Mouse (Mus musculus) kidney, postnatal 0 days (tissue): ENCODE results near the gene Sorl1. TPM values are rescaled to one million over a fixed set of nuclear protein-coding genes. Genes with fewer than 3 reads are reported as not detected.
A peak's percentile ranks its signal among the peaks of the same experiment; 100 is the strongest.

Experiments
- ATAC-seq: fragments of 200-750 bp; cut with Nextera tagmentation; replicated peaks from 2 replicates; pipeline ENCODE4 v1.8.0; 2017; ENCODE audit warnings: low read depth, moderate number of reproducible peaks, moderate TSS enrichment, moderate library complexity; ENCODE audit not compliant: low FRiP score
- DNase-seq: peaks from one replicate; pipeline ENCODE4 v3.0.0-alpha.2; 2016; ENCODE audit warnings: low spot score
- H3K27ac ChIP-seq: fragments of 300-500 bp; sonication (generic); 2 replicates; pipeline ENCODE4 v1.5.1; 2014; ENCODE audit warnings: mild to moderate bottlenecking
- H3K27me3 ChIP-seq: fragments of 300-500 bp; sonication (generic); 2 replicates; pipeline ENCODE4 v1.6.1; 2014; ENCODE audit warnings: low read length, mixed read lengths; ENCODE audit not compliant: insufficient read depth
- H3K36me3 ChIP-seq: fragments of 300-500 bp; sonication (generic); 2 replicates; pipeline ENCODE4 v1.6.1; 2014; ENCODE audit warnings: low read length, mixed read lengths; ENCODE audit not compliant: insufficient read depth
- H3K4me1 ChIP-seq: fragments of 300-500 bp; sonication (generic); replicated peaks from 2 replicates; pipeline ENCODE4 v1.6.1; 2014; ENCODE audit warnings: antibody characterized with exemption, low read length, mixed read lengths; ENCODE audit not compliant: insufficient read depth
- H3K4me2 ChIP-seq: fragments of 300-500 bp; sonication (generic); 2 replicates; pipeline ENCODE4 v1.6.1; 2014; ENCODE audit warnings: mild to moderate bottlenecking, low read length, moderate library complexity, mixed read lengths
- H3K4me3 ChIP-seq: fragments of 300-500 bp; sonication (generic); replicated peaks from 2 replicates; pipeline ENCODE4 v1.5.1; 2014; ENCODE audit warnings: low read depth, low read length
- H3K9ac ChIP-seq: fragments of 300-500 bp; sonication (generic); 2 replicates; pipeline ENCODE4 v1.6.1; 2014; ENCODE audit warnings: low read depth, low read length
- H3K9me3 ChIP-seq: fragments of 300-500 bp; sonication (generic); replicated peaks from 2 replicates; pipeline ENCODE4 v1.6.1; 2016; ENCODE audit warnings: low read length, inconsistent platforms, mixed read lengths
- CTCF ChIP-seq: IDR thresholded peaks from 2 replicates; pipeline ENCODE4 v1.5.1; 2016; ENCODE audit warnings: antibody characterized with exemption, low read depth, mild to moderate bottlenecking, moderate library complexity
- WGBS: fragments of 180-500 bp; shearing (Covaris S2); extraction: QIAGEN DNeasy Blood & Tissue Kit; methylation state at CpG from one replicate; pipeline ENCODE4 v1.1.7; 2014; 5-methylcytosine and 5-hydroxymethylcytosine counted together
- polyA plus RNA-seq: library from polyadenylated mRNA; unstranded; fragments of >200 nt; fragmentation: Nextera tagmentation; extraction: Ambion mirVana; gene quantifications from 2 replicates; pipeline ENCODE4 v1.2.1, GENCODE M21; 2015

The Sorl1 gene
- polyA plus RNA-seq, 1 experiment from 2014 or later = 11.1 TPM

GRCm38 (mm10) chr9:41935979-41936378 is 188.1 kb downstream of the Sorl1 start:
- peak overlapping the region; percentile 79 for H3K4me2 ChIP-seq
- H3K27ac ChIP-seq = peak overlapping the region; percentile 72
- DNase-seq = no peak
- H3K4me1 ChIP-seq = peaks cover 31% of the 10 kb centered on the region
- peak overlapping the region; percentile 56 for H3K9ac ChIP-seq
- no peaks in the 10 kb centered on the region for H3K27me3 ChIP-seq
- no peaks in the 10 kb centered on the region for H3K9me3 ChIP-seq
- peak; percentile 29; the same call in 1 of the 2 replicates for ATAC-seq
- 5% methylated on average over 10 of the region's 10 CpGs for WGBS
- TF ChIP-seq CTCF = no peak
- peak overlapping the region; percentile 27 for H3K4me3 ChIP-seq
- H3K36me3 ChIP-seq = no peaks in the 10 kb centered on the region

GRCm38 (mm10) chr9:41935373-41935971 is 188.6 kb downstream of the Sorl1 start:
- H3K4me3 ChIP-seq = peak overlapping the region; percentile 27
- H3K36me3 ChIP-seq = no peaks in the 10 kb centered on the region
- 2% methylated on average over 21 of the region's 21 CpGs for WGBS
- peak; percentile 65 for ATAC-seq
- DNase-seq = peak; percentile 68
- H3K27me3 ChIP-seq = no peaks in the 10 kb centered on the region
- H3K27ac ChIP-seq = peak overlapping the region; percentile 72
- H3K9me3 ChIP-seq = no peaks in the 10 kb centered on the region
- peak overlapping the region; percentile 79 for H3K4me2 ChIP-seq
- no peak for TF ChIP-seq CTCF
- peak overlapping the region; percentile 56 for H3K9ac ChIP-seq
- peaks cover 31% of the 10 kb centered on the region for H3K4me1 ChIP-seq

DNA sequence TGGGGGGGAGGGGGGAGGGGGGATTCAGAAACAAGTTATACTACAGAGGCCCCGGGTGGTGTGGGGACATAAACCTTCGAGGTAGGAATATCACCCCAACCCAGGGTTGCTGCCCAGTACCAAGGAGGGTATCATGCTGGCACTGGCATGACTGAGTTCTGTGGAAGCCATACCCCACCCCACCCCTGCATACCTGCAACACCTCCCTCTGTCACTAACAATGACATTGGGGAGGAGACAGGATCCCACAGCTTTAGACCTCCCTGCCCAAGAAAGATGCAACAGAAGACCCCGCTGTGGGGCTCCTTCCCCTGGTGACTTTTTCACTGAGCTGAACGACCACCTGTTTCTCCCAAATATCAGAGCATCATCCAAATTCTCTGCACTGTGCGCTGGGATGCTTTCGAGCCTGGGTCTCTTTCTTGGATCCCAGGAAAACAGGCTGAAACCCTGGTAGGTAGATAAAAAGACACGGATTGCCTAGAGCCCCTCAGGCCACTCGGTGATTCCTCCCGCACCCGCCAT is 189.2 kb downstream of the Sorl1 start:
- peaks cover 31% of the 10 kb centered on the region for H3K4me1 ChIP-seq
- no peak for ATAC-seq
- DNase-seq = no peak
- no peaks in the 10 kb centered on the region for H3K36me3 ChIP-seq
- peak overlapping the region; percentile 72 for H3K27ac ChIP-seq
- peak overlapping the region; percentile 56; the same call in 1 of the 2 replicates for H3K9ac ChIP-seq
- peak overlapping the region; percentile 79 for H3K4me2 ChIP-seq
- WGBS = 21% methylated on average over 10 of the region's 10 CpGs
- no peaks in the 10 kb centered on the region for H3K27me3 ChIP-seq
- TF ChIP-seq CTCF = no peak
- peak overlapping the region; percentile 27; the same call in 1 of the 2 replicates for H3K4me3 ChIP-seq
- no peaks in the 10 kb centered on the region for H3K9me3 ChIP-seq

DNA sequence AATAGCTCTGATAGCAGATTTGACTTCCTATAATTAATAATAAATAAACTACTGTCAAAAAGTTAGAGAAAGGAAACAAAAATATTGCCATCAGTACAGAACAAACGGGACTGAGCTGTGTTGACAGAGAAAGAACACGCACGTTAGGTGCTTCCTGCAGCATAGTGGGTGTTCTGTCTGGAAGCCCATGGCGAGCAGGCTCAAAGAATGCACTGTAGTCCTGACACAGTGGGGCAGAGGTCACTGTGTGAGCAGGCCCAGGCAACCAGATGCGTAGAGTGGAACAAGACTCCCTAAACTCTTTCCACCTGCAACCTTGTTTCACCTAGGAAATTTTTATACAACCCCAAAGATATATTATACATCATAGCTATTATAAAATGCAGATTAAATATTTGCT is 194.1 kb downstream of the Sorl1 start:
- 55% methylated on average over 5 of the region's 5 CpGs for WGBS
- Histone ChIP-seq H3K27me3 (no peaks in the 10 kb centered on the region), H3K4me1 (peaks cover 2% of the 10 kb centered on the region), H3K9ac (no peak overlapping the region), H3K36me3 (no peaks in the 10 kb centered on the region), H3K4me3 (no peak overlapping the region), H3K9me3 (no peaks in the 10 kb centered on the region), H3K27ac (no peak overlapping the region), H3K4me2 (no peak overlapping the region)
- DNase-seq (no peak), ATAC-seq (no peak)
- TF ChIP-seq CTCF = no peak

DNA sequence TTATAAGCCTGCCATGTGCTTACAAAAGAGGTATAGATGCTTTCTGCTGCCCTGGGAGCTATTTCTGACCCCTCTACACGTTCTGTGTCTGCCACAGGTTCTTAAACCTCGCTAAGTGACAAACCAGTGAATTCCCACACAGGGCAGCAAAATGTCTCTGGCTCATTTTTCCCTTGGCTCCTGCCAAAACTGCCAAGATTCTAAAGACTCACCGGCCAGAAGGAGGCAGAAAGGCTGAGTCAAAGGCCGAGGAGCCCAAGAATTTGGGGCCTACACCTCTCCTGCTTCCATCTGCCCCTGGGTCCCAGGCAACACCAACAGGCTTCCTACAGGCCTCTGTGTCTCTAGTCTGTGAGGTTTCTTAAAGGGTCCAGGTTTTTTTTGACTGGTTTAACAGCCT is 198.4 kb downstream of the Sorl1 start:
- no peak for DNase-seq
- ATAC-seq = no peak
- no peaks in the 10 kb centered on the region for H3K4me1 ChIP-seq
- no peaks in the 10 kb centered on the region for H3K9me3 ChIP-seq
- 74% methylated on average over 4 of the region's 4 CpGs for WGBS
- no peak overlapping the region for H3K4me3 ChIP-seq
- no peak overlapping the region for H3K27ac ChIP-seq
- no peaks in the 10 kb centered on the region for H3K36me3 ChIP-seq
- TF ChIP-seq CTCF = no peak
- no peak overlapping the region for H3K4me2 ChIP-seq
- H3K9ac ChIP-seq = no peak overlapping the region
- H3K27me3 ChIP-seq = no peaks in the 10 kb centered on the region

GRCm38 (mm10) chr9:41924140-41924539 is 200.0 kb downstream of the Sorl1 start:
- no peaks in the 10 kb centered on the region for H3K27me3 ChIP-seq
- H3K4me2 ChIP-seq = no peak overlapping the region
- 43% methylated on average over 2 of the region's 2 CpGs for WGBS
- ATAC-seq = no peak
- no peaks in the 10 kb centered on the region for H3K4me1 ChIP-seq
- H3K9ac ChIP-seq = no peak overlapping the region
- H3K36me3 ChIP-seq = no peaks in the 10 kb centered on the region
- no peak for TF ChIP-seq CTCF
- H3K27ac ChIP-seq = peak overlapping the region; percentile 34; the same call in 1 of the 2 replicates
- no peaks in the 10 kb centered on the region for H3K9me3 ChIP-seq
- no peak overlapping the region for H3K4me3 ChIP-seq
- peak; percentile 88 for DNase-seq
